Mouse (Mus musculus) heart, adult 2 months (tissue): ENCODE data around the gene Hoxb7.

ENCODE experiments used
- CTCF ChIP-seq: fragments of 200-600 bp; IDR thresholded peaks from 2 replicates; pipeline ENCODE4 v1.8.1; 2022; ENCODE audit warnings: antibody characterized with exemption, mild to moderate bottlenecking, moderate library complexity
- EP300 ChIP-seq: fragments of 200-500 bp; IDR thresholded peaks from 2 replicates; pipeline ENCODE4 v1.6.1; 2011; ENCODE audit warnings: low read depth, low read length, control low read depth; ENCODE audit not compliant: insufficient read depth

DNA sequence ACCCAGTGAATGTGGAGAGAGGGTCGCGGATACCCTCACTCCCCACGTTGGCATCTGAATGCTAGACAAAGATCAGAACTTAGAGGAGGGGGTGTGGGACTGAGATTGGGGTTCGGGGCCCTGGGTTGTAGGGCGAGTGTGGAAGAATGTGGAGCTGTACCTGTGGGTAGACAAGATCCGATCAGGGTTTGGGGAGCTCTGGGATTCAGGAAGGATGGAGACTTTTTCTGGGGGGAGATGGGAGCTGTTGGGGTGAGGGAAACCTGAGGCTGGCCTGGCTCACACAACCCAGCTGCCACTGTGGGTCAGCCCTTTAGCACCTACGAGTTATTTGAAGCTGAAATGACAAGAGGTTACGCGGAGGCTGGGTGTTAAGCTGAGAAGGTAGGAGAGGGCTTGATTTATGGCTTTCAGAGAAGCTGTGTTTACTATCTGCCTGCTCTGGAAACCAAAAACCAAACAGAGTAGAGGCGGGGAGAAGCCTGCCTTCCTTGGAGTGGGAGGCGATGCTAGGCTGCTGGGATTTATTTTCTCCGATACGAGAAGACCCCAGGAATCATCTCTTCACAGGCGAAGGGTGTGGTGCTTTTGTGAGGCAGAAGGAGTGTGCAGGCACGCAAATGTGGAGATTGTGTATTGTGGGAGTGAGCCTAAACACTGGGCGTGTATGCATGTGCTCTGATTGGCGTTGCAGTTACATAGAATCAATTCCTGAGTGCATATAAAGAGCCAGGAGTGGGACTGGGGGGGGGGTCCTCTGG is 47.0 kb downstream of the Hoxb7 start:
- TF ChIP-seq EP300 (no peak), CTCF (no peak)
